Mouse (Mus musculus) intestine, embryonic 15.5 days (tissue): Measurements from ENCODE around the gene Smo. TPM values are rescaled to one million over a fixed set of nuclear protein-coding genes. Genes with fewer than 3 reads are reported as not detected.

Source experiments
- ATAC-seq: fragments of 200-750 bp; cut with Nextera tagmentation; 2 replicates; pipeline ENCODE4 v1.8.0; 2017; ENCODE audit warnings: moderate TSS enrichment, moderate library complexity
- H3K27ac ChIP-seq: fragments of 300-500 bp; sonication (generic); 2 replicates; pipeline ENCODE4 v1.5.1; 2015; ENCODE audit warnings: mild to moderate bottlenecking, inconsistent platforms
- H3K27me3 ChIP-seq: fragments of 300-500 bp; sonication (generic); replicated peaks from 2 replicates; pipeline ENCODE4 v1.6.1; 2015; ENCODE audit warnings: inconsistent platforms
- H3K36me3 ChIP-seq: fragments of 300-500 bp; sonication (generic); 2 replicates; pipeline ENCODE4 v1.6.1; 2015; ENCODE audit warnings: inconsistent platforms
- H3K4me1 ChIP-seq: fragments of 300-500 bp; sonication (generic); replicated peaks from 2 replicates; pipeline ENCODE4 v1.6.1; 2015; ENCODE audit warnings: inconsistent platforms
- H3K4me2 ChIP-seq: fragments of 300-500 bp; sonication (generic); replicated peaks from 2 replicates; pipeline ENCODE4 v1.6.1; 2015; ENCODE audit warnings: mild to moderate bottlenecking, inconsistent platforms
- H3K4me3 ChIP-seq: fragments of 300-500 bp; sonication (generic); replicated peaks from 2 replicates; pipeline ENCODE4 v1.5.1; 2015; ENCODE audit warnings: inconsistent platforms
- H3K9ac ChIP-seq: fragments of 300-500 bp; sonication (generic); 2 replicates; pipeline ENCODE4 v1.6.1; 2015; ENCODE audit warnings: inconsistent platforms
- H3K9me3 ChIP-seq: fragments of 300-500 bp; sonication (generic); 2 replicates; pipeline ENCODE4 v1.6.1; 2016; ENCODE audit warnings: inconsistent platforms
- WGBS: fragments of 180-500 bp; shearing (Covaris S2); methylation state at CpG from one replicate; pipeline ENCODE4 v1.1.7; 2015; 5-methylcytosine and 5-hydroxymethylcytosine counted together
- polyA plus RNA-seq: library from polyadenylated mRNA; unstranded; fragments of >200 nt; fragmentation: Nextera tagmentation; extraction: Ambion mirVana; gene quantifications from 2 replicates; pipeline ENCODE4 v1.2.1, GENCODE M21; 2015

The Smo gene
- polyA plus RNA-seq, 1 experiment from 2014 or later, result 30.1 TPM

DNA sequence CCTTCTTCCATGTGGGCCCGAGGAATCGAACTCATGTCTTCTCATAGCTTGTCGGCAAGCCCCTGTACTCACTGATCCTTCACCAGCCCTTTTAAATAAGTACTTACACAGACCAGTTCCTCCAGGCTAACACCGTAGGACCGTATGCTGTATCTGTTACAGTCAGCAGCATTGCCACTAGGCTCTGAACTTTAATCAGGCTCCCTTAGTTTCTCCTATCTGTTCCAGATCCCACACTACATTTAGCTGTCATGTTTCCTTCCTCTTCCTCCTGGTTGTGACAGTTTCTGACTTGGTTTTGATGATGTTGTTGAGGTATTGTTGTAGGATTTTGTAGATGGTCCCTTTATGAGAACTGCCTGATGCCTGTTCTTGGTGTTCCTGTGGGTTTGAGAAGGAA is 31.2 kb upstream of the Smo start:
- WGBS, result 87% methylated on average over 5 of the region's 5 CpGs
- H3K9ac ChIP-seq, result no peak overlapping the region
- H3K4me1 ChIP-seq, result no peaks in the 10 kb centered on the region
- H3K4me3 ChIP-seq, result no peak overlapping the region
- no peaks in the 10 kb centered on the region for H3K27me3 ChIP-seq
- H3K36me3 ChIP-seq, result no peaks in the 10 kb centered on the region
- no peak for ATAC-seq
- no peak overlapping the region for H3K4me2 ChIP-seq
- no peaks in the 10 kb centered on the region for H3K9me3 ChIP-seq
- no peak overlapping the region for H3K27ac ChIP-seq

DNA sequence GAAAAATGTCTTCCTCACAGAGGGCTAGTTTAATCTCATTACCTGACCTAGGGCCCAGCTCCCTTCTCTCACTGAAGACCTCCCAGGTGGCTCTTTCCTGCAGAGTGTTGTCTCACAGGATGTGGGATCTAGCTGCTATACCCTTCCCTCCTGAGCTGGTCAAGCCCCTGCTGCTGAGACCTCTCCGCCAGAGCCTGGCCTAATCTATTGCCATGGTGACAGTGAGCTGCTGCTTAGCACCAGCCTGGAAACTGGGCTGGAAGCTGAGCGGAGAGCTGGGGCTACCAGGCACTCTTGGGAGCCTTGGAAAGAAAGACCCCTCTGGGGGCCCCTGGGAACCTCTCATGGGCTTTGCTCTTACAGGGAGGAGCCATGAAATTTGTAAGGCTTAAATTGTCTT is 27.4 kb upstream of the Smo start:
- H3K36me3 ChIP-seq, result no peaks in the 10 kb centered on the region
- ATAC-seq, result no peak
- no peaks in the 10 kb centered on the region for H3K9me3 ChIP-seq
- H3K27ac ChIP-seq, result no peak overlapping the region
- no peak overlapping the region for H3K4me2 ChIP-seq
- H3K9ac ChIP-seq, result no peak overlapping the region
- no peaks in the 10 kb centered on the region for H3K4me1 ChIP-seq
- WGBS, result 26% methylated on average over 2 of the region's 2 CpGs
- H3K4me3 ChIP-seq, result no peak overlapping the region
- no peaks in the 10 kb centered on the region for H3K27me3 ChIP-seq

DNA sequence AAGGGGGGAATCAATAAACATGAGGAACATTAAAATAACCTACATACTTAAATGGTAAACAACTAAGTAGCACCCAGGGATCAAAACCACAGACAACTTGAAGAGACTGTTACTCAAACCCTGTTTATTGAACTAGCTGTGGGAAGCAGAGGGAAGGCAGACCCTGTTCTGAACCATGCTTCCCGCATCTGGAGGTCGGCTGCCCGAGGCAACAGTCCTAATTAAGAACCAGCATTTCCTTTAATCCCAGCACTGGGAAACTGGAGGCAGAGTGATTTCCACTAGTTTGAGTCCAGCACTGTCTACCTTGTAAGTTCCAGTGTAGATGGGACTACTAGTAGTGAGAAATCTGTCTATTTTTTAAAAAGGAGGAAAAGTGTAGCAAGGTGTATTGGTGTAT is 24.0 kb upstream of the Smo start:
- no peaks in the 10 kb centered on the region for H3K9me3 ChIP-seq
- H3K9ac ChIP-seq, result no peak overlapping the region
- H3K27ac ChIP-seq, result no peak overlapping the region
- no peaks in the 10 kb centered on the region for H3K36me3 ChIP-seq
- H3K4me1 ChIP-seq, result no peaks in the 10 kb centered on the region
- ATAC-seq, result no peak
- WGBS, result 67% methylated on average over 3 of the region's 3 CpGs
- no peaks in the 10 kb centered on the region for H3K27me3 ChIP-seq
- no peak overlapping the region for H3K4me2 ChIP-seq
- H3K4me3 ChIP-seq, result no peak overlapping the region

DNA sequence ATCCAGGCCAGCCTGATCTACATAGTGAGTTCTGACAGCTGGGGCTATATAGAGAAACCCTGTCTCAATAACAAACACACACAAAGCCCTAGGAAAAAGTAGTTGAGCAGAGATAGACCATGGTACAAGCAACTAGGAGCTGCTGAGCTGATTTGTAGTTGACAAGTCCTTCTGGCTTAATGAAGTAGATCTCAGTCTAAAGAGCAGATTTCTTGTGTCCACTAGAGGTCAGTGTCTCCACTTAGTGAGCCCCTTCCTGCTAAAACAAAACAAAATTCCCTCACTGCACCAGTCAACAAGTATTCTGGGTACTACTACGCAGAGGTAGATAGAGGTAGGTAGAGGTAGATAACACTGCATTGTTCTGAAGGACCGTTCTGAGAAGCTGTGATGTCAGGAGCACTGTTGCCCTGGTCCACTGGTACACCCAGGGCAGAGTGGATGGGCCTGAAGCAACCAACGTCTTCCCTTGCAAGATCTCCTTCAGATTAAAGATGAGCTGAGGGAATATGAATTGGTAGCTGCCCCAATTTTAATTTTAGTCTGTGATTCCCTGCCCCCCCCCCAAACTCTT is 23.2 kb upstream of the Smo start:
- H3K4me2 ChIP-seq, result no peak overlapping the region
- H3K4me3 ChIP-seq, result no peak overlapping the region
- no peak overlapping the region for H3K9ac ChIP-seq
- no peaks in the 10 kb centered on the region for H3K36me3 ChIP-seq
- H3K4me1 ChIP-seq, result peaks cover under 1% of the 10 kb centered on the region; the same call in 1 of the 2 replicates
- peak; percentile 32; the same call in 1 of the 2 replicates for ATAC-seq
- H3K27ac ChIP-seq, result no peak overlapping the region
- H3K27me3 ChIP-seq, result no peaks in the 10 kb centered on the region
- H3K9me3 ChIP-seq, result no peaks in the 10 kb centered on the region
- 38% methylated on average over 3 of the region's 3 CpGs for WGBS

DNA sequence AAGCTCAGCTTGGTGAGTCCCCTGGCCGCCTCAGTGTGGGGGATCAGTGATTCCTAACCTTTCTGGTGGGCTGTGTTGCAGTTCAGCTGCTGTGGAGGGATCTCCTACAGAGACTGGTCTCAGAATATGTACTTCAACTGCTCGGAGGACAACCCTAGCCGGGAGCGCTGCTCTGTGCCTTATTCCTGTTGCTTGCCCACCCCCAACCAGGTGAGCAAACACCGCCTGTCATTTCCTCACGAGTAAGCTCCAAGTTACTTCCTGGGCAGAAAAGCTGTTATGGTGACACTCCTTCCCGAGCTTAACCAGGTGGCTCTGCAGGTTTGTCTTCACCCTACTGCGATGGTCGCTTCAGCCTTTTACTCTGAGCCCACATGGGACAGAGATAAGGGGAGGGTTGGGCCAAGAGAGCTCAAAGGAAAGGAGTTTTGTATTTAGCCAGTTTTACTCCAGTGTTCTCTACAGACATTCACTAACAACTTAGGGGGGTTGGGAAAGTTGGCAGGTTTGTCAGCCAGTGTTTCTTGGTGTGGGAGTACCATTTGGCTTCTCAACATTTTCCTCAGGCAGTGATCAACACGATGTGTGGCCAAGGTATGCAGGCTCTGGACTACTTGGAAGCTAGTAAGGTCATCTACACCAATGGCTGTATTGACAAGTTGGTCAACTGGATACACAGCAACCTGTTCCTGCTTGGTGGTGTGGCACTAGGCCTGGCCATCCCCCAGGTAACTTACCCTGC is 18.5 kb upstream of the Smo start:
- no peak overlapping the region for H3K9ac ChIP-seq
- ATAC-seq, result peak; percentile 72
- H3K4me3 ChIP-seq, result no peak overlapping the region
- WGBS, result 52% methylated on average over 10 of the region's 10 CpGs
- no peak overlapping the region for H3K4me2 ChIP-seq
- H3K27me3 ChIP-seq, result 0 out of 2 replicates have a peak, but pooled peaks cover 4% of the 10 kb centered on the region
- no peaks in the 10 kb centered on the region for H3K9me3 ChIP-seq
- H3K4me1 ChIP-seq, result peaks cover 12% of the 10 kb centered on the region
- H3K36me3 ChIP-seq, result no peaks in the 10 kb centered on the region
- no peak overlapping the region for H3K27ac ChIP-seq

DNA sequence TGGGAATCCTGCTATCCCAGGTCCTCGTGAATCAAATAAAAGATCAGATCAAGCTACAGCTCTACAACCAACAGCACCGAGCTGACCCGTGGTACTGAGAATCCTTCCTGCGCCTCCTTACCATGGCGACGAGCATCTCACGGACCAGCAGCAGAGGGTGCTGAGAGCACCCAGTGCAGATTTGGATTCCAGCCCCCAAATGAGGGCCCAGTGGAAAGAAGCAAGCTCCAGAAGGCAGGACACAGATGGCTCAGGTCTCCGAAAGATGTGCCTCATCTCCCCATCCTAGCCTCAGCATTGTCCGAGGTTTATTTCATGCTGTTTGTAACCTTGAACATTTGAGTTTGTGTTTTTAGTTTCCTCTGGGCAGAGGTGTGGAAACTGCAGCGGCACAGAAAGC is 17.8 kb upstream of the Smo start:
- H3K27me3 ChIP-seq, result 0 out of 2 replicates have a peak, but pooled peaks cover 4% of the 10 kb centered on the region
- peaks cover 12% of the 10 kb centered on the region for H3K4me1 ChIP-seq
- no peak overlapping the region for H3K27ac ChIP-seq
- ATAC-seq, result no peak
- H3K9ac ChIP-seq, result no peak overlapping the region
- H3K9me3 ChIP-seq, result no peaks in the 10 kb centered on the region
- no peak overlapping the region for H3K4me3 ChIP-seq
- H3K36me3 ChIP-seq, result no peaks in the 10 kb centered on the region
- no peak overlapping the region; the same call in 1 of the 2 replicates for H3K4me2 ChIP-seq
- 64% methylated on average over 10 of the region's 10 CpGs for WGBS

DNA sequence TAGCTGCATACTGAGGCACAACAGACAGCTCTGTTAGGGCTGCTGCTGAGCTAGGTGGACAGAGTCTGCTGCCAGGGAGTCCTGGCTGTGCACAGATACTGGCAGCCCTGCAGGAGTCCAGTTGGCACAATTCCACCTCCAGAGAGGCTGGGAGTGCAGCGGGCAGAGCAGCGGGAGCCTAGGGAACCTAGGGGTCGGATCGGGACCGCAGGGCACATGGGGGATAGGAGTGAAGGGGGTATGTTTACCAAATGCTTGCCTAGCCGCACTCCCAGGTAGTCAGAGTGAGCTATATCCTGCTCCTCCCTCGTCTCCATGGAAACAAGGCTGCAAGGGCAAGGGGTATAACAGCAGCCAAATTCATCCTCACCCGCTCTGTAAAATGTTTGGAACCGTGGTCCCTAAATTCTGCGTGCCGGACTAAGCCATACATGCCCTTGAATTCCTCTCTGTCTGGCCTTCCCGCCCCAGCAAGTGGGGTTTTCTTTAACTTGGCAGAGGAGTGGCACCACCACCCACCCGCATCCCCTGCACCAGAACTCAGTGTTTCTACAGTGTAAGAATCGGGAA is 17.3 kb upstream of the Smo start:
- Histone ChIP-seq H3K9ac (no peak overlapping the region), H3K36me3 (no peaks in the 10 kb centered on the region), H3K27me3 (0 out of 2 replicates have a peak, but pooled peaks cover 4% of the 10 kb centered on the region), H3K4me1 (peaks cover 12% of the 10 kb centered on the region), H3K27ac (no peak overlapping the region), H3K4me3 (no peak overlapping the region), H3K4me2 (peak overlapping the region; percentile 36), H3K9me3 (no peaks in the 10 kb centered on the region)
- 21% methylated on average over 14 of the region's 14 CpGs for WGBS
- ATAC-seq, result peak; percentile 35; the same call in 1 of the 2 replicates

DNA sequence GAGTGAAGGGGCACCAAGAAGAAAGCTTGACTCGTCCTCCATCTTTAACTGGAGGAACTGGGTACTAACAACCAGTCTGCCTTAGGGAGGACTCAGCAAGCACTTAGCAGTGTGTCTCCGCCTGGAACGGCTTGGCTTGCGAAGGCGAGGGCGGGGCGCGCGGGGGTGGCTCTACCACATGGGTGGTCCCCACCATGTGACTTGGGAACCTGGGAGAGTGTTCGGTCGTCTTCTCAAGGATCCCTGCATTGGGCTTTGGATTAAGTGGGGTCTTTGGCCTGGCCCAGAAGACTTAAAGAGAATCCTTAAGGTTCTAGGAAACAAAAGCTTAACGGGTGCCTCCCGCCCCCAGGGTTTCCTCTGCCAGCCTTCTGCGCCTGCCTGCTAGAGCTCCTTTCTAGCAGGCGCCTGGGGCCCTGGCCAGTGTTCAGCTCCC is 16.4 kb upstream of the Smo start:
- H3K27me3 ChIP-seq, result 0 out of 2 replicates have a peak, but pooled peaks cover 4% of the 10 kb centered on the region
- H3K4me3 ChIP-seq, result peak overlapping the region; percentile 26
- H3K4me1 ChIP-seq, result peaks cover 12% of the 10 kb centered on the region
- H3K36me3 ChIP-seq, result no peaks in the 10 kb centered on the region
- no peaks in the 10 kb centered on the region for H3K9me3 ChIP-seq
- H3K9ac ChIP-seq, result peak overlapping the region; percentile 44
- 0 out of 2 replicates have a peak overlapping the region, but pooled peaks have one; percentile 30 for H3K27ac ChIP-seq
- 10% methylated on average over 15 of the region's 15 CpGs for WGBS
- peak; percentile 63 for ATAC-seq
- peak overlapping the region; percentile 61 for H3K4me2 ChIP-seq

DNA sequence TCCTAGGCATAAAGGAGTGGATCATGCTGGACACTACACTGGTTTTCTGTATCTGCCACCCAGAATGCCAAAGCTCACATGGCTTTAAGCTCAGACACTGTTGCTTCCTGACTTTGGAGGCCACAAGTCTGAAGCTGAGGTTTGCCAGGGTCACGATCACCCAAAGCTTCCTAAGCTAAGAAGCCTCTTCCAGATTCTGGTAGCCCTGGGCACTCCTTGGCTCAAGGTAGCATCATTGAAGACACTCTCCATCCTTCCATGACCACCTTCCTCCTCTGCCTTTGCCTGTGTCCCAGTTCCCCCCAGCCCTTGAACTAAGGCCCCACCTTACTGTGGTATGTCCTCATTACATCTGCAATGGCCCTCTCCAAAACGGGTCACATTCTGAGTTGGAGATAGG is 13.4 kb upstream of the Smo start:
- Histone ChIP-seq H3K9ac (no peak overlapping the region), H3K9me3 (no peaks in the 10 kb centered on the region)
- WGBS, result 66% methylated on average over 2 of the region's 2 CpGs

DNA sequence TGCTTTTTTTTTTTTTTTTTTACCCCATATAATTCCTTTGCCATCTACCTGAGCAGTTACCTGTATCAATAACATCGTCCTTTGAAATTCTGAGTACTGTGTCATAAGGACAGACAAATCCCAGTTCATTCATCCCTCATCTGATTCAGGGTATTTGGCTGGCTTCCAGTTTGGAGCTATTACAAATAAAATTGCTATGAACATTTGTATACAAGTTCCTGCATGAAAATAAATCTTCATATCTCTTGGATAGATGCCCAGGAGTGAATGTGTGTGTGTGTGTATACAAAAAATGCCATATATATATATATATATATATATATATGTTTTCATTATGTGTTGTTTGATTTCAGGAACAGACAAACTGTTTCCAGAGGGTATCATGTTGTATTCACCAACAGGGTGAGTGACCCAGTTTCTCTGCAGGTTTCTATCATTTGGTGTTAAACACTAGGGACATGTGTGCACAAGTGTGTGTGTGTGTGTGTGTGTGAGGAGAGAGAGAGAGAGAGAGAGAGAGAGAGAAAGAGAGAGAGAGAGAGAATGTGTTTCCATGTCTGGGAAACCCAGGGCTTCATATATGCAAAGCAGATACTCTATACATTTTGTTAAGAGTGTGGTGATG is 8.6 kb upstream of the Smo start:
- H3K36me3 ChIP-seq, result no peaks in the 10 kb centered on the region
- ATAC-seq, result no peak
- no peak overlapping the region for H3K27ac ChIP-seq
- no peaks in the 10 kb centered on the region; the same call in 1 of the 2 replicates for H3K4me1 ChIP-seq
- no peak overlapping the region for H3K9ac ChIP-seq
- H3K9me3 ChIP-seq, result no peaks in the 10 kb centered on the region
- 55% methylated on average over 1 of the region's 1 CpGs for WGBS
- H3K4me3 ChIP-seq, result no peak overlapping the region
- H3K4me2 ChIP-seq, result no peak overlapping the region
- no peaks in the 10 kb centered on the region for H3K27me3 ChIP-seq

More for the DNA sequence above, 13.4 kb upstream of the Smo start:
- Histone ChIP-seq H3K4me3 (no peak overlapping the region), H3K36me3 (no peaks in the 10 kb centered on the region), H3K4me1 (peaks cover 12% of the 10 kb centered on the region), H3K27me3 (0 out of 2 replicates have a peak, but pooled peaks cover 4% of the 10 kb centered on the region), H3K27ac (no peak overlapping the region), H3K4me2 (no peak overlapping the region)
- ATAC-seq, result no peak

DNA sequence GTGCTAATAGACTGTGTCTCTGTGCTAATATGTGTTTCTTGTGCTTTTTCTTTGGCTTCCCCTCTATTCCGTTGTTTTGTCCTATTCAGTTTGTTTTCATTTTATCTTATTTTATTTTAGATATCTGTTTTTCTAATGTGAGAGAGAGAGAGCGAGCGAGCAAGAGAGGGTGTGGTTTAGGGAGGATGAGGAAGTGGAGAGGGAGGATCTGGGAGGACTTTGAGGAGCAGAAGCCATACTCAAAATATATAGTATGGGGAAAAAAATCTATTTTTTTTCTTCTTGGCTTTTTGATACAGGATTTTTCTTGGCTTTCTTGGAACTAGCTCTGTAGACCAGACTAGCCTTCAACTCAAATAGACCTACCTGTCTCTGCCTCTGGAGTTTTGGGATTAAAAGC is 7.3 kb upstream of the Smo start:
- Histone ChIP-seq H3K4me1 (no peaks in the 10 kb centered on the region; the same call in 1 of the 2 replicates), H3K4me3 (no peak overlapping the region), H3K4me2 (no peak overlapping the region), H3K9me3 (no peaks in the 10 kb centered on the region), H3K36me3 (no peaks in the 10 kb centered on the region), H3K9ac (no peak overlapping the region), H3K27ac (no peak overlapping the region), H3K27me3 (no peaks in the 10 kb centered on the region)
- no peak for ATAC-seq
- WGBS, result 85% methylated on average over 3 of the region's 3 CpGs

DNA sequence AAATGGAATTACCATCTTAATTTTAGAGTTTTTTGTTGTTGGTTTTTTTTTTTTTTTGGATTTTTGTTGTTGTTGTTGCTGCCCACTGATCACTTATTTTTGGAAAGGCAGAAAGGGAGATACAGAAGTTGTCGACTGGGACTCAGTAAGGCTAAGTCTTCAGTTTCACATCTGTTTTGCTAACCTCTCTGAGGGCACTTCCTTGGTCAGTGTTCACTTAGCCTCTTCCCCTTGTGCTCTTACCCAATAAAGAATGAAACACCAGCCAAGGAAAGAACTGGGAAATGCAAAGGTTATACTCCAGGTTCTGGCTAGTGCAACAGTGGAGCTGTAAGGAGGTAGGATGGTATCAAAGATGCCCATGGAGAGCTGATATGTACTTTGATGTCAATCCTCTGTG is 5.8 kb upstream of the Smo start:
- H3K36me3 ChIP-seq, result no peaks in the 10 kb centered on the region
- ATAC-seq, result no peak
- H3K4me1 ChIP-seq, result no peaks in the 10 kb centered on the region; the same call in 1 of the 2 replicates
- H3K9me3 ChIP-seq, result no peaks in the 10 kb centered on the region
- H3K27me3 ChIP-seq, result no peaks in the 10 kb centered on the region
- H3K4me3 ChIP-seq, result no peak overlapping the region
- WGBS, result 76% methylated on average over 1 of the region's 1 CpGs
- H3K4me2 ChIP-seq, result no peak overlapping the region
- no peak overlapping the region for H3K27ac ChIP-seq
- H3K9ac ChIP-seq, result no peak overlapping the region
